Mouse (Mus musculus) lung, postnatal 0 days (tissue): ENCODE data around the gene Ppil1. TPM values are rescaled to one million over a fixed set of nuclear protein-coding genes. Genes with fewer than 3 reads are reported as not detected.

Source experiments
- ATAC-seq: fragments of 200-750 bp; cut with Nextera tagmentation; 2 replicates; pipeline ENCODE4 v1.8.0; 2017; ENCODE audit warnings: moderate library complexity
- DNase-seq: peaks from one replicate; pipeline ENCODE4 v3.0.0-alpha.2; 2016; ENCODE audit warnings: low spot score
- H3K27ac ChIP-seq: fragments of 300-500 bp; sonication (generic); 2 replicates; pipeline ENCODE4 v1.5.1; 2014; ENCODE audit warnings: antibody characterized with exemption, mild to moderate bottlenecking, low read length, mixed read lengths
- H3K27me3 ChIP-seq: fragments of 300-500 bp; sonication (generic); replicated peaks from 2 replicates; pipeline ENCODE4 v1.6.1; 2014; ENCODE audit warnings: low read length, mixed read lengths; ENCODE audit not compliant: insufficient read depth
- H3K36me3 ChIP-seq: fragments of 300-500 bp; sonication (generic); 2 replicates; pipeline ENCODE4 v1.6.1; 2014; ENCODE audit warnings: low read length, mixed read lengths; ENCODE audit not compliant: insufficient read depth
- H3K4me1 ChIP-seq: fragments of 300-500 bp; sonication (generic); 2 replicates; pipeline ENCODE4 v1.6.1; 2014; ENCODE audit warnings: antibody characterized with exemption, low read depth, low read length, mixed read lengths; ENCODE audit not compliant: insufficient read depth
- H3K4me2 ChIP-seq: fragments of 300-500 bp; sonication (generic); replicated peaks from 2 replicates; pipeline ENCODE4 v1.6.1; 2014; ENCODE audit warnings: low read depth, mild to moderate bottlenecking, low read length, moderate library complexity, mixed read lengths
- H3K4me3 ChIP-seq: fragments of 300-500 bp; sonication (generic); 2 replicates; pipeline ENCODE4 v1.5.1; 2014; ENCODE audit warnings: low read depth, low read length
- H3K9ac ChIP-seq: fragments of 300-500 bp; sonication (generic); replicated peaks from 2 replicates; pipeline ENCODE4 v1.6.1; 2014; ENCODE audit warnings: low read depth, mild to moderate bottlenecking
- H3K9me3 ChIP-seq: fragments of 300-500 bp; sonication (generic); 2 replicates; pipeline ENCODE4 v1.6.1; 2016; ENCODE audit warnings: low read length, mixed read lengths
- CTCF ChIP-seq: IDR thresholded peaks from 2 replicates; pipeline ENCODE4 v1.5.1; 2016; ENCODE audit warnings: antibody characterized with exemption, mild to moderate bottlenecking
- EP300 ChIP-seq: IDR thresholded peaks from 2 replicates; pipeline ENCODE4 v1.6.1; 2016; ENCODE audit warnings: antibody characterized with exemption, mild to moderate bottlenecking, control low read depth
- WGBS: fragments of 180-500 bp; shearing (Covaris S2); extraction: QIAGEN DNeasy Blood & Tissue Kit; methylation state at CpG from one replicate; pipeline ENCODE4 v1.1.7; 2014; 5-methylcytosine and 5-hydroxymethylcytosine counted together
- polyA plus RNA-seq: library from polyadenylated mRNA; unstranded; fragments of >200 nt; fragmentation: Nextera tagmentation; extraction: Ambion mirVana; gene quantifications from 2 replicates; pipeline ENCODE4 v1.2.1, GENCODE M21; 2015

Gene Ppil1
- polyA plus RNA-seq, 1 experiment from 2014 or later: 44.5 TPM

DNA sequence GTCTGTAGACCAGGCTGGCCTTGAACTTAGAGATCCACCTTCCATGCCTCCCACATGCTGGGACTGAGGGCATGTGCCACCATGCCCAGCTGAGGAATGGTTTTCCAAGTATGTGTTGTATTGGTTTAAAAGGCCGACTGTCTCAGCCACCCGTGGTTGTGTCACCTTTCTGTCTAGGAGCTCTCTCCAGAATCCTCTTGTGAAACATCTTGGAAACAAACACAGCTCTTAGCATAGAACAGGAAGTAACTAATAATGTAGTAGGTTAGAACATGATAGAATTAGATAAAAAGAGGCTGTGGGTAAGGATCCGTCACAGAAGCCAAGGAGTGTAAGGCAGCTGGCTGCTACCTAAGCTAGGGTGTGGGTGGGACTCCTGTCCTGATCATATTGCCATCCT, 29.0 kb upstream of the Ppil1 start:
- TF ChIP-seq EP300 (no peak), CTCF (no peak)
- Histone ChIP-seq H3K36me3 (0 out of 2 replicates have a peak, but pooled peaks cover 6% of the 10 kb centered on the region), H3K27ac (no peak overlapping the region), H3K27me3 (no peaks in the 10 kb centered on the region), H3K4me2 (no peak overlapping the region), H3K9me3 (no peaks in the 10 kb centered on the region), H3K4me3 (no peak overlapping the region), H3K4me1 (no peaks in the 10 kb centered on the region), H3K9ac (no peak overlapping the region)
- 52% methylated on average over 3 of the region's 3 CpGs for WGBS
- no peak for DNase-seq
- ATAC-seq: no peak

DNA sequence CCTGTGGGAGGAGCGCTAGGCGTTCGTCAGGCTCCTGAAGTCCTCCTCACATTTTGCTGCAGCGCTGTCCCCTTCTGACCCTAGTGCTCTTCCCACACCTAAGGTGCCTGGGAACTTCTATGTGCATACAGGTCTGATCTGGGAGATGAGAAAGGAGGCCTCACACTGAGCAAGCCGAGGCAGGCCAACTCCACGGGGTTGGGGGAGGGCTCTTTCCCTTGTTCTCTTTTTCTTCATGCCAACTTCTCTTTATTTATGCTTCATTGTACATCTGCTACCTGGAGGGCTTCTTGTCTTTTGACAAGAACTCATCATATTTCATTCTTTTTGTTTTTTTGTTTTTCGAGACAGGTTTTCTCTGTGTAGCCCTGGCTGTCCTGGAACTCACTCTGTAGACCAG, 27.8 kb upstream of the Ppil1 start:
- WGBS: 90% methylated on average over 7 of the region's 7 CpGs
- H3K9ac ChIP-seq: no peak overlapping the region
- H3K4me3 ChIP-seq: no peak overlapping the region
- ATAC-seq (no peak), DNase-seq (no peak)
- H3K4me2 ChIP-seq: no peak overlapping the region
- H3K27me3 ChIP-seq: no peaks in the 10 kb centered on the region
- H3K4me1 ChIP-seq: no peaks in the 10 kb centered on the region
- no peak overlapping the region for H3K27ac ChIP-seq
- H3K36me3 ChIP-seq: 0 out of 2 replicates have a peak, but pooled peaks cover 6% of the 10 kb centered on the region
- no peaks in the 10 kb centered on the region for H3K9me3 ChIP-seq
- TF ChIP-seq CTCF: no peak
- no peak for TF ChIP-seq EP300

GRCm38 (mm10) chr17:29282216-29282952, 18.4 kb upstream of the Ppil1 start:
- DNase-seq (peak; percentile 57), ATAC-seq (peak; percentile 69)
- Histone ChIP-seq H3K9ac (no peak overlapping the region), H3K9me3 (no peaks in the 10 kb centered on the region), H3K36me3 (no peaks in the 10 kb centered on the region), H3K27ac (no peak overlapping the region), H3K4me1 (no peaks in the 10 kb centered on the region), H3K4me3 (no peak overlapping the region), H3K27me3 (no peaks in the 10 kb centered on the region), H3K4me2 (no peak overlapping the region)
- TF ChIP-seq EP300 (no peak), CTCF (peak; percentile 16; the same call in 1 of the 2 replicates)
- 59% methylated on average over 21 of the region's 21 CpGs for WGBS

GRCm38 (mm10) chr17:29281541-29281940, 17.6 kb upstream of the Ppil1 start:
- no peak overlapping the region for H3K4me3 ChIP-seq
- H3K9ac ChIP-seq: no peak overlapping the region
- TF ChIP-seq EP300: no peak
- TF ChIP-seq CTCF: no peak
- H3K4me2 ChIP-seq: no peak overlapping the region
- ATAC-seq: no peak
- H3K9me3 ChIP-seq: no peaks in the 10 kb centered on the region
- H3K4me1 ChIP-seq: no peaks in the 10 kb centered on the region
- H3K36me3 ChIP-seq: no peaks in the 10 kb centered on the region
- WGBS: 84% methylated on average over 5 of the region's 5 CpGs
- H3K27me3 ChIP-seq: no peaks in the 10 kb centered on the region
- H3K27ac ChIP-seq: no peak overlapping the region
- DNase-seq: no peak

DNA sequence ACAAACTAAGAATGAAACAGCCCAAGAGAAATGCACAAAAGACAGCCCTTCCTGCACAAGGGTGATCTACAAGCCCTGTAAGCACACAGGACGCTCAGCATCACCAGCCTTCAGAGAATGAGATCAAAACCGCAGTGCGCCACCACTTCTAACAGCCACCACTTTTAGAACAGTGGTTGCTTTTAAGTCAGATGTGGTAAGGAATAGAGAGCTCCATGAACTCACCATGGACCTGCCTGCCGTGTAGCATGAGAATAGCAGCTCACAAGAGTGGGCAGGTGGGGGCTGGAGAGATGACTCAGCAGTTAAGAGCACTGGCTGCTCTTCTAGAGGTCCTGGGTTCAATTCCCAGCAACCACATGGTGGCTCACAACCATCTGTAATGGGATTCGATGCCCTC, 16.4 kb upstream of the Ppil1 start:
- no peaks in the 10 kb centered on the region for H3K4me1 ChIP-seq
- H3K27ac ChIP-seq: no peak overlapping the region
- TF ChIP-seq CTCF: no peak
- no peak for TF ChIP-seq EP300
- no peak overlapping the region for H3K9ac ChIP-seq
- H3K27me3 ChIP-seq: no peaks in the 10 kb centered on the region
- no peak overlapping the region for H3K4me3 ChIP-seq
- ATAC-seq (no peak), DNase-seq (no peak)
- WGBS: 92% methylated on average over 5 of the region's 5 CpGs
- H3K9me3 ChIP-seq: no peaks in the 10 kb centered on the region
- H3K4me2 ChIP-seq: no peak overlapping the region
- no peaks in the 10 kb centered on the region for H3K36me3 ChIP-seq

DNA sequence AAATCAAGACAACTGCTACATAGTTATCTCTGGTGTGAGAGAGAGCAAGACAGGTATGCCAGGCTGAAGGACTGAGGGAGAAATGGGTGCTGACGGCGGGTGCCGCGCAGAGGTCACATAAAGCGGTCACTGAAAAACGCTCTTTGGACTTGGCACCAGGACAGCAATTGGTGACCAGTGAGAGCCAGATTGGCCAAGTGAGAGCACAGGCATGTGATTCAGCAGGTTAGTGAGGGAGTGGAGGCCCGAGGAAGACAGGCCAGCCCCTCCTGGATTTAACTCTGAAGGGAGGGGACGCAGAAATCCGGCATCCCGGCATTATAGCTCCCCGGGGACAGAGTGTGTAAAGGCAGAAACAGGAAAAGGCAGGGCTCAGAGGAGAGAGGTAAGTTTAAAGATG, 9.9 kb upstream of the Ppil1 start:
- DNase-seq (peak; percentile 49), ATAC-seq (peak; percentile 30; the same call in 1 of the 2 replicates)
- Histone ChIP-seq H3K27ac (no peak overlapping the region), H3K9me3 (no peaks in the 10 kb centered on the region), H3K36me3 (no peaks in the 10 kb centered on the region), H3K4me3 (no peak overlapping the region), H3K4me1 (no peaks in the 10 kb centered on the region), H3K4me2 (no peak overlapping the region), H3K9ac (no peak overlapping the region), H3K27me3 (no peaks in the 10 kb centered on the region)
- TF ChIP-seq CTCF (no peak), EP300 (no peak)
- 65% methylated on average over 11 of the region's 11 CpGs for WGBS
